Mouse (Mus musculus) small intestine, adult 2 months (tissue): Measurements from ENCODE around the gene Lingo2.

Source experiments
- CTCF ChIP-seq: fragments of 200-500 bp; IDR thresholded peaks from 2 replicates; pipeline ENCODE4 v1.5.1; 2012; ENCODE audit warnings: low read depth, mild to moderate bottlenecking, control low read depth, inconsistent platforms, low read length, moderate library complexity, mixed read lengths; ENCODE audit not compliant: insufficient replicate concordance, insufficient read length; ENCODE audit errors: extremely low read depth
- POLR2A ChIP-seq: fragments of 200-500 bp; IDR thresholded peaks from 2 replicates; pipeline ENCODE4 v1.6.1; 2012; ENCODE audit warnings: low read depth, mild to moderate bottlenecking, control low read depth, inconsistent platforms, low read length, moderate library complexity

DNA sequence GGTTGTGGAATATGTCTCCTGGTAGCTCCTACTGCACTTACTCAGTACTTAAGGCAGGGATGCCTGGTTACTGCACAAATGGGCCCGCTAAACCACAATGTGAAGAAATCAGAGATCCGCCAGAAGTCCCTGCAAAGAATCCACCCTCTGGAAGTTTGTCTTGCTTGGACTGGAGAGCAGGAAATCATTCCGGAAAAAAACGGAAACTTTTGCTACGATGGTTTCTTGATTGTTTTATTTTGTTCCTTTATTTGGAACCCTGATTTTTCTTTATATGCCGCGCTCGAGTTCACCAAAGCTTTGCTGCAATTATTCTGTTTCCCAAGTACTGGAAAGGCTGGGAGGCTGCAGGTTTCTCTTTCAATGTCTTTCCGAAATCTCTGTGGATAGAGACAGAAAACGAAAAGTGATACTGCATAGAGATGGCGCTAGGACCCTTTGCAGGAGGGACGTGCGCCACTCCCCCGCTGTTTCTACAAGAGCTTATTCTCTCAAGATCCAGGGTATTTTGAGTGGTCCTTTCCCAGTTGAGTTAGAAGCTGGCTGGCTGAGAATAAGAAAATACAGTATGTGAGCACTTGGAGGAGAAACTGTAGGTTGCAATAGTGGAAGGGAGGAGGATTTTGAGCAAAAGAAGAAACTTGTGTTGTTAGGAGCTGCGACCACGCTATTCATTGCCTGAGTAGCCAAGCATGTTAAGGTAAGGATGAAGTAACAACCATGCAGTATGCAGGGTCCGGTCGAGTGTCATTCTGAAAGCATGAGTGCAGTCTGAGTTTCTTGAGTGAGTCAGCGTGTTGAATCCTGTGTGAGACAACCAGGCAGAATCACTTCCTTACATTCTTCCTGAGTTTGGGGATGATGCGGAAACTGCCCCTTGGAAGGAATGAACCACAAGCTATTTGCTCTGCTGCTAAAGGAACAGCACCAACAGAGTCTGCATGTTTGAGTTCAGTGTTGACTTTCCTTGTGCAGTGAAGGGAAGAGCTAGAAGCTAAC is 1.2 kb upstream of the Lingo2 start:
- TF ChIP-seq POLR2A (no peak), CTCF (no peak)
